Mouse (Mus musculus): ENCODE measurements around the gene Clk4. TPM values are rescaled to one million over a fixed set of nuclear protein-coding genes. Genes with fewer than 3 reads are reported as not detected.
A peak's percentile ranks its signal among the peaks of the same experiment; 100 is the strongest.

The Clk4 gene
- total RNA-seq (2021): 10 to 100 TPM; 40.5 to 45.4 TPM

DNA sequence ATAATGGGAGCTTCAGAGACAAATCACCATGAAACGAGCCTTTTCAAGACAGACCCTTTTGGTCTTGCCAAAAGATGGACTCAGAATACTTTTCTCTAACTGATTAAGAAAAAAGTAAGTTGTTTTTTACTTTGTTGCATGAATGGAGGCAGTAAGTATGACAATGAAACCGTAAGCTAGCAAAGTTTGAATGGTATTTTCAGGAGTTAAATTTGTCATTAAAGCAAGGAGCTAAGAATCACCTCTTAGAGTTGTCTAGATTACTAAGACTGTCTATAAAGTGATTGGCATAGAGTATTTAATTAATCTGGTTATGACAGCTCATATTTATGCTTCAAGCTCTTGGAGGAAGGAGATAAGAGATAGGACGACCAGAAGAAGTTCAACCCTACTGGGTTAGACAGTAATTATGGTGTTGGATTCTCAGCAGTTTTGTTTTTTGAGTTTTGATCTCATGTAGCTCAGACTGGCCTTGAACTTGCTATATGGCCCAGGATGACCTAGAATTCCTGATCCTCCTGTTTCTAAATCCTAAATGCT lies at the start of gene Clk4:
Gene Clk4, plus strand, starts transcription at position 51 of the 540 bp plus-strand sequence.
- intact Hi-C loops (cut with DNase I): loop anchor here (5.0 kb wide), 1 partner anchor 329 kb away; the partner anchor contains the start of gene Zfp354b
- no peak for DNase-seq

DNA sequence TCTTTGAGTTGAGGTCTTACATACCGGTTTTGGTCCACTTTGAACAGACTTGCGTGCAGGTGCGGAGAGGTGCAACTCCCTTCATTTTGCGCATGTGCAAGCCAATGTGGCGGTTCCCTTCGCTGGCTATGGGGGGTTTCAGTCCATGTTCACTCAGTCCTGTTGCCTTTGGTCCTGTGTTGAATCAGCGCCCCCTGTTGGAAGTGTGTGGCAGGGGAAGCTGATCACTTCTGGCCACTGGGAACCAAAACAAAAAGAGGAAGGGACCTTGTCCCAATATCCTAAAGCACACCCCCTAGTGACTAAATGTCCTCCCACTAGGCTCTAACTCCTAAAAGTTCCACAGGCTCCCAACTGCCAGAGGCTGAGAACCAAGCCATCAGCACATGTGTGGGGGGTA lies 47.5 kb upstream of the Clk4 start:
- DNase-seq: no peak
- intact Hi-C loops (cut with DNase I): no loop called here

- intact Hi-C loops (cut with DNase I): no loop called here
- DNase-seq: no peak
Measured at GRCm38 (mm10) chr11:51219396-51219980, 42.0 kb upstream of the Clk4 start.

- DNase-seq: no peak
- intact Hi-C loops (cut with DNase I): no loop called here
Measured at GRCm38 (mm10) chr11:51220308-51220707, 41.2 kb upstream of the Clk4 start, which contains the start of gene Gm12569. TSS of gene Gm12569 (plus strand) at chr11:51220473.

DNA sequence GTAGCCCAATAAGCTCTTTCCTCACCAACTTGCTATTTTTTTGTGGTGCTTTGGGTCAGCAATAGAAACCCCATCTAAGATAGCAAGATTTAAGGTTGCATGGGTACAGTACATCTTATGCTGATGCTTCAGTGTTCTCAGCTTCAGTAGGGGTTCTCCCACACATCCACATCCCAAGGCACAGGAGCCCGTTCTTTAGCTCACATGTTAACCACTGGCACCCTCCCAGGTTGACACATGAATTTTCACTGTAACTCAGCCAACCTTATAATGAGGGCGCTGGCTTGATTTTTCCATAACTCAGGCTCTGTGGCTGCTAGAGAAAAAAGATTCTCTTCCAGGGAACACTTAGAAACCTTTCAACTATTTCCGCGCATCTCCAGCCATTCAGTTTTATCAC lies 34.4 kb upstream of the Clk4 start:
- intact Hi-C loops (cut with DNase I): no loop called here
- DNase-seq: no peak

- intact Hi-C loops (cut with DNase I): no loop called here
- no peak for DNase-seq
Measured at GRCm38 (mm10) chr11:51234626-51235025, 26.9 kb upstream of the Clk4 start.

GRCm38 (mm10) chr11:51242897-51243296 lies 18.6 kb upstream of the Clk4 start:
- DNase-seq: no peak
- intact Hi-C loops (cut with DNase I): no loop called here

DNA sequence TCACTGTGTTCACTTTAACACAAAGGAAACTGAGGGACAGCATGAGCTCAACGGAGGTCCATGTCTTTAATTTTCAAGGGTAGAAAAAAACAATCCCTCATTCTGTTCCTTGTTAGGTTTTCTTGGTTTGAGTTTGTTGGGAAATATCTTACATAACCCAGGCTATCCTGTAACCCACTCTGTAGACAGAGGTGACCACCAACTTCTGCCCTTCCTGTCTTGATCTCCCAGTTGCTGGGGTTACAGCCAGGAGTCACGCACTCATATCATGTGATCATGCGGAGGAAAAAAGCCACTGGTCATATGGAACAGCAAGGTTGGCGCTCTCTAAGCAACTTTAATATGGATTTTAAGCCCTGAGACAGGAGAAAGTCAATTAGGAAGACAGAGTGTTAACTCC lies 4.5 kb upstream of the Clk4 start:
- no peak for DNase-seq
- intact Hi-C loops (cut with DNase I): no loop called here

GRCm38 (mm10) chr11:51262342-51263285 lies 1.1 kb downstream of the Clk4 start, which contains the start of gene BC049762:
TSS of gene BC049762 (minus strand) at chr11:51263046.
- intact Hi-C loops (cut with DNase I): loop anchor here (5.0 kb wide), 1 partner anchor 330 kb away; the partner anchor contains the start of gene Zfp354b

GRCm38 (mm10) chr11:51263286-51263831 lies 1.8 kb downstream of the Clk4 start:
- intact Hi-C loops (cut with DNase I): loop anchor here (5.0 kb wide), 1 partner anchor 331 kb away; the partner anchor contains the start of gene Zfp354b
- DNase-seq: peak in 1 of 2 experiments; percentile 71

More at GRCm38 (mm10) chr11:51262342-51263285, 1.1 kb downstream of the Clk4 start, which contains the start of gene BC049762:
- peak; percentile 99 for DNase-seq

DNA sequence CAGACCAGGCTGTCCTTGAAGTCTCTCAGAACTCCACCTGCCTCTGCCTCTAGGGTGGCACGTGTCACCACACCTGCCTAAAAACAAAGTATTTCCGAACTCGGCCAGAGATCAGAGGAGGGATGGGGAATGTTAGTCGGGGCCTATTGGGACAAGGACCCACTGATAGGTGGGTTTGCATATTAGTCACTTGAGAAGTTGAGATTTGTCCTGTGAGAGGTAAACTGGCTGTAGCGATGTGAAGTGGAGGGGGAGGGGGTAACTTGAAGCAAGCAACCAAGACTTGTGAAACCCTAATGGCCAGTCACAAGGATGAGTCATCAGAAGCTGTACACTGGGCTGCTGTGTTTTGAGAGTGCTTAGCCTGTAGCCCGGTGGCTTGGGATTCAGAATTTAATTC lies 2.8 kb downstream of the Clk4 start:
- intact Hi-C loops (cut with DNase I): loop anchor here (5.0 kb wide), 1 partner anchor 332 kb away; the partner anchor contains the start of gene Zfp354b
- DNase-seq: peak; percentile 12 to 22

GRCm38 (mm10) chr11:51265326-51265725 lies 3.8 kb downstream of the Clk4 start:
- intact Hi-C loops (cut with DNase I): no loop called here
- peak in 1 of 2 experiments; percentile 27 for DNase-seq

DNA sequence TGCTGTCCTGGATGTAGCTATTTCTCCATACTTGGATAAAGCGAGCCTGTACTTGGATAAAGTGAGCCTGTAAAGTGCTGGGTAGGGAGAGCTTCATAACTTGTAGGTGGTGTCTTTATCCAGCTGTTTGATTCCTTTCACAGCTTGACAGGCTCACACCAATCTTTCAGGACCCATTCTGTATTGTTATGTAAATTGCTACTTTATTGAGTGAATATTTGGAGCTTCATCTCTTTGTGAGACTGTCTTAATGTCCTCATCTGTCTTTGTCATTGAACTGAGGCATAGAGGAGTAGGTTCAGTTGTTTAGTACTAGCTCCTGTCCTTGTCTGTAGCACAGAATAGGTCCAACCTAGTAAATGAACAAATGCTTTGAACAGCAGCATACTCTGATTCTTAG lies 12.9 kb downstream of the Clk4 start:
- intact Hi-C loops (cut with DNase I): no loop called here
- DNase-seq: no peak

DNA sequence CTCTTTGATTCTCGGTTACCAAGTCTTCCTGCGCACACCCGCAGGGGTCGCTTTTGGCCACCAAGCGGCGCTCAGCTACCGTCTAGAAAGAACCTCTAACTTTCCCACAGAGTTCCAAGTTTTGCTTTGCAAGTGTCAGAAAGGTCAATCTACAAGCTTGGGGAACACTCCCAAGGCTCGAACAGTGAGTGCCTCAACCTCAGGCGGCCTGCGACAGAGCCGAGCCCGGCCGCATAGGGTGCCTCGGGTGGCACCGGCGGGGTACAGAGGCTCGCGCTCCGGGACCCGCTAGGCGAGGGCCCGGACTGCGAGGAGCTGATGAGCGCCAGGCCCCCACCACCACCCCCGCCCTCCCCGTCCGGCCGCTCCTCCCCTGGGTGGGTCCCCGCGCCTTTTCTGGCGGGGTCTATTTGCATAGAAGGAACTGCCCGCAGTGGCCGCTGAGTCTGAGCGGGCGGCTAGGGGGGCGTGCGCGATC lies 28.1 kb downstream of the Clk4 start, which contains the start of gene Col23a1:
Gene Col23a1, plus strand, starts transcription at position 357 of the 478 bp plus-strand sequence.
- intact Hi-C loops (cut with DNase I): loop anchor here (1.0 kb wide), 2 partner anchors 158 to 245 kb away; no protein-coding TSS in a partner anchor
- DNase-seq: peak; percentile 73 to 80

DNA sequence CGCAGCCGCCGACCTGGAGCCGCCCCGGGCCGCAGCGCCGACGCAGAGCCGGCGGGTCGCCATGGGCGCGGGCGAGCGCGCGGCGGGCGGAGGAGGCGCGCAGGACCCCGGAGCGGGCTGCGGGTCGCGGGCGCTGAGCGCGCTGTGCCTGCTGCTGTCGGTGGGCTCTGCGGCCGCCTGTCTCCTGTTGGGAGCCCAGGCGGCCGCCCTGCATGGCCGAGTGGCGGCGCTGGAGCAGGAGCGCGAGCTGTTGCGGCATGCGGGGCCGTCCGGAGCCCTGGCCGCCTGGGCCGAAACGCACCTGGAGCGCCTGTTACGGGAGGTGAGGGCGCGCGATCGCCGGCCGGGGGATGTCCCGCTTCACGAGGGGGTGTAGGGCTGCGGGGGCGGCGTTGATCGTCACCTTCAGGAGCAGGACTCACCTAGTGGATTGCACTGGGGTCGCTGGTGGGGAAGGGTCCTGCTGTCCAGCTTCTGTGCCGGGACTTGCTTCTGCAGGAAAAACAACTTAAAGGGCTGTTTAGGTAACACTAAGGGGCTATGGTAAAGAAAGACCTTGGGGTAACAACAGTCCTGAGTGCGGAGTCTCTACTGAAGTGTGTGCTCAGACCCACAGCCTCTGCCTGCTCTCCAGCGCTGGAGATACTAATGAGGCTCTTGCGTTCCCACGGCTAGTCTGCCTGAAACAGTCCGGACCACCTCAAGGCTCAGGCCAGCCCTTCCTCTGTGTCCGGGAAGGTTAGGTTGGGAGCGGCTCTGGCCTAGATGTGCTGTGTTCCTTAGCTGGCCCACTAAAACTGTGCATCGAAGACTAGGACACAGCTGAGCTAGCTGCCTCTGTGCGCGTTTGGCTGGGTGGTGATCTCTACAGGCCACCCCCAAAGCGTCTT lies 28.8 kb downstream of the Clk4 start:
- DNase-seq: peak; percentile 24 to 41
- intact Hi-C loops (cut with DNase I): loop anchor here (1.0 kb wide), 1 partner anchor 157 kb away; no protein-coding TSS in a partner anchor

DNA sequence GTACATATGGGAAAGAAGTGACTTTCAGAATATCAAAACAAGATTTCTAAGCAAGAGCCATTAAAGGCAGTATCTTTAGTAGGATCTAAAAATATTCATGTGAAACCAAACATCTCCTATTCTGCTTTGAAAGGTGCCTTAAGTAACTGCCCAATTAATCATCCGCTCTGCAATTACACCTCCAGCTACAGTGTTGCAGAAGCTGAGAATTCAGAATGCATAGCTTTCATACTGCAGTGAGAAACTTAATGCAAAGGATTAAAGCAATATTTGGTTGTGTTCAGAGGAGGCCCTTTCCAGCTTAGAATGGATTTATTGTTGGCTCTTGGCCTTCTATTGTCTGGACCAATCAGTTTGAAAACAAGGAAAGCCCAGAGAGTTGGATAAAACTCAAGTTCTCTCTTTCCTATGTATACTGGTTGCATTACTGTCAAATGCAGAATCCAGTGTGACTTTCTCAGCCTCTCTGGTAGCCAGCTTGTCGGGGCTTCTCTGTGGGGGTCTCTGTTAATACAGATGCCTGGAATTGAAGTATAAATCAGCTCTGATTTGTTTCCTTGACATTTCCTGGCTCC lies 32.5 kb downstream of the Clk4 start:
- no peak for DNase-seq
- intact Hi-C loops (cut with DNase I): no loop called here

DNA sequence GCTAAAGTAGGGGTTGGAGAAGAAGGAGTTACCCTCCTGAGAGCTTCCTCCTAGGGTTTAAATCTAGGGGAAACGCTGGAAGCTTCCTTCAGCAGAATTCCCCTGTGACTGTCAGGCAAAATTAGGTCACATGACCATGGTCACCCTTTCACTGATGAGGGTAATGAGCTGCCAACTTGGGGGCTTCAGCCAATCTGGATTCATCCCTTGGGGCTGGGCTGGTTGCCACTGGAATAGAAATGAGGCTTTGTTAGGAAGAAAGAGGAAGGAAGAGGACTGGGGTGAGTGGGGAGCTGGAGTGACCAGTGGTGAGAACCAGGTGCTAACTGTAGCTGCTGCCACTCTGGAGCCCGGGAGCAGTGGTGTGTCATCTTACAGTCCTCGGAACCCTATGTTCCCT lies 34.2 kb downstream of the Clk4 start:
- intact Hi-C loops (cut with DNase I): no loop called here
- DNase-seq: no peak

DNA sequence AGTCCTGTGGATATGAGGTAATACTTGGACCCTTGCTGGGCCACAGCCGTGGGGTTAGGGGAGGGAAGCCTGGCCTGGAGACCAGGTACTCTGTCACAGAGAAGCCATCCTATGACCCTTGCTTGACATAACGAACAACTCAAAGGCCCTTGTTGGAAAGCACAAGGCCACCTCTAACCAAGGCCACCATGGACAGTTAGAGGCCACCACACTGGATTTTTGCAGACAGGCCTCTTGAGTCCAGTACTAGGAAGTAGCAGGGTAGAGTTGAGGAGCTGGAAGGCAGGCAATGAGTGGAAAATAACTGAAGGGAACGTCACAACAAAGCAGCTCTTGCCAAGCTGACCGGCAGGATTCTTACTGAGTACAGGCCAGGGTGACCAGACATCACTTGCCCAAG lies 37.2 kb downstream of the Clk4 start:
- intact Hi-C loops (cut with DNase I): no loop called here
- no peak for DNase-seq

GRCm38 (mm10) chr11:51302396-51302795 lies 40.9 kb downstream of the Clk4 start:
- no peak for DNase-seq
- intact Hi-C loops (cut with DNase I): no loop called here

Measured in heart, postnatal 36 days (tissue).